Mouse (Mus musculus) adrenal gland, adult 8-10 months (tissue): ENCODE data around the gene Rufy3. TPM values are rescaled to one million over a fixed set of nuclear protein-coding genes. Genes with fewer than 3 reads are reported as not detected.
A peak's percentile ranks its signal among the peaks of the same experiment; 100 is the strongest.

Experiments
- DNase-seq: peaks from one replicate; pipeline ENCODE4 v3.0.0; 2022
- total RNA-seq, 4 experiments: library from RNA; stranded (reverse); gene quantifications; 2 replicates each; pipeline ENCODE4 v1.2.4; 2022

The Rufy3 gene
- total RNA-seq, 4 experiments from 2014 or later = 31.8 to 45.7 (median 40.1) TPM

GRCm38 (mm10) chr5:88629987-88630386 is 65.1 kb downstream of the Rufy3 start:
- no peak for DNase-seq

DNA sequence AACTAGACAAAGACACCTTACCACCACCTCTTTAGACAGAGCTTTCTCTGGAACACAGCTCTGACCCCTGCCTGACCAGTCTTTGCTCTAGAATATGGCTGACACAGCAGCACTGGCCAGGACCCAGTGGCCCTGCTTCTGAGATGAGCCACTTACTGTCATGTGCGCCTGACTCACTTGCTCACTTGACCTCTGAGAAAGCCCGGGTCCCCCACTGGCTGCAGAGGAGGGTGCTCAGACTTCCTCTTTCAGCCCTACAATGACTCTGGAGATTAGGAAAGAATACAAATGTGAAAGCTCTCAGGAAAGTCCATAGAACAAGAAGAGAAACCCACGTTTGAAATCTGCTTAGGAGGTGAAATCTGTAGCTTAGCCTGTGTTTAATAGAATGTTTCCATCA is 66.0 kb downstream of the Rufy3 start:
- peak; percentile 68 for DNase-seq

DNA sequence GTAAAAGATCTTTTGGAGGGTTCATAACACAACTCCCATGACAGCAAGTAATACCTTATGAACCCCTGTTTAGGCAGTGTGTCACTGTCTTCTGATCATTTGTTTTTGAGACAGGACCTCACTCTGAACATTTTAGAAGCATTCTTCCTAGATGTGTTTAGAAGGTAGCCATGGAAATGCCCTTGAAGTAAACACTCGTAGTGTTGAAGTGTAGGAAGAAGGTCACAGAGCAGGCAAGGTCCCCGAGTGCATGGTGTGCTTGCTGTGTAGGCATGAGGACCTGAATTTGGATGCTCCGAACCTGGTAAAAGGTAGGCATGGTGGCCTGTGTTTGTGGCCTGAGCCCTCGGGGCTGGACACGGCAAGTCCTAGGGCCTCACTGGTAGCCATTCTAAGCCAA is 66.7 kb downstream of the Rufy3 start:
- no peak for DNase-seq

- no peak for DNase-seq
These were observed 67.6 kb downstream of the Rufy3 start for GRCm38 (mm10) chr5:88632463-88632862.

- DNase-seq = no peak
These were observed 69.2 kb downstream of the Rufy3 start for GRCm38 (mm10) chr5:88634076-88634475.

DNA sequence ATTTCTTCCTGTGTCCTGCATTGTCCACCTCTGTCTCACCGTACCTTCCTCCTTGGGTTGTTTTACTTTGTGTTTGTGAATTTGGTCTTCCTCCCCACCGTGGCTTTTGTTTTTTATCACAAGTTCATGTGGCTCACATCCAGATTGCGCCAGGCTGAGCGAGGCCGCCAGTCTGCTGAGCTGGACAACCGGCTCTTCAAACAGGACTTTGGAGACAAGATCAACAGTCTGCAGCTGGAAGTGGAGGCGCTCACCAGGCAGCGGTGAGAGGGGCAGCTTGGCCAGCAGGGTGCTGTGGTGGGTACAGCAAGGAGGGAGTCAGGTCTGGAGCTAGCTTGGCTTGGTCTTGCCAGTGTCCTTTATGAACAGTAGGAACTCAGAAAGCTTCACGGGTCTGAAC is 77.9 kb downstream of the Rufy3 start:
- DNase-seq = no peak

- DNase-seq = peak; percentile 84
These were observed 78.7 kb downstream of the Rufy3 start for GRCm38 (mm10) chr5:88643491-88643890.

GRCm38 (mm10) chr5:88644901-88645300 is 80.1 kb downstream of the Rufy3 start:
- no peak for DNase-seq

DNA sequence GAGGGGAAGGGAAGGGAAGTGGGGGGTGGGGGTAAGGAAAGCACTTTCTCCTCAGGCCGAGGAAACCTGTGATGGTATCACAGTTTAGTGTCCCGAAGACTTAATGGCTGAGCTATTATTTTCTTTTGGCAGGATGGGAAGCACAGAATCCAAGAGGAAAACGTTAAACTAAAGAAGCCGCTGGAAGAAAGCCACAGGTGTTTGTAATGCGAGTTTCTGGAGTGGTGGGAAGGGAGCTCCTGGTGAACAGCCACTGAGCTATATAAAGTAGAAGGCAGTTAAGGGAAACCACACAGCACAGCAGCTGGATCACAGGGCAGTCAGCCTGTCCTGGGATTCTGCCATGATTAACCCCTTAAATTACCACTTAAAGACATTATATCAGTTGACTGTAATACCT is 80.6 kb downstream of the Rufy3 start:
- DNase-seq = no peak

DNA sequence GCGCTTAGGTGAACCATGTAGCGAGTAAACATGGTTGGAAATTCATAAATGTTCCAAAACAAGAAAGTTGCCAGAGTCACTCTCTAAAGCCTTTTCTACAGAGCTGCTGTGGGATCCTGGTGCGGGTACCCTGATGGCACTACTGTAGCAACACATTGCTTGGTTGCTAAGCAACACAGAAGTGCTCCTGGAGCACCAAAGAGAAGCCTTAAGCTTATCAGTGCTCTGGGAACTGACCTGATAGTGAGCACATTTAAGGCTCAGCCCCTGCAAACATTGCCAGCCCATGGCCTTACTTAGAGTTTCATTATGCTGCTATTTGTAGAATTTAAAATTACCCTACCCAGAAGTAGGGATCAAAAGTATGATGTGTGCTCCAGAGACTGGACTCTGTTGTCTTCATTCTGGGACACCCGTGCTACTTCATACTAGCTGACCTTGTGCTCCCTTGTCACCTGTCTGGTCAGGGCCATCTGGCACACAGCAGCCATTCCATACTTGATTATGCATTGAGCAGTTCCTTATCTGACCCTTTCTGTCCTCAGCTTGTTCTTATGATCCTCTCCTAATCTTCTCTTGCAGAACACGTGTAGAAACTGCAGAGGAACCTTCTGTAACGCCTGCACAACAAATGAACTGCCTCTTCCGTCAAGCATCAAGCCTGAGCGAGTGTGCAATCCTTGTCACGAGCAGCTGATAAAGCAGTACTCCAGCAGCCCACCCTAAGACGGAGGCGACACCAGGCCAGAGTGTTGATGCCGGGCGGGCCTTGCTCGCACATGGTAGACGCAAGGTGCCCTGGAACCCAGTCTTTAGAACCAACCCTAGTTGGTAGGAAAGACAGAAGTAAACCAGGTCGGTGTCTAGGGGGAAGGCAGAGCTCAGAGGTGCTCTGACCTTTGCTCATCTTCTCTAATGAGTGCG is 84.7 kb downstream of the Rufy3 start:
- no peak for DNase-seq

DNA sequence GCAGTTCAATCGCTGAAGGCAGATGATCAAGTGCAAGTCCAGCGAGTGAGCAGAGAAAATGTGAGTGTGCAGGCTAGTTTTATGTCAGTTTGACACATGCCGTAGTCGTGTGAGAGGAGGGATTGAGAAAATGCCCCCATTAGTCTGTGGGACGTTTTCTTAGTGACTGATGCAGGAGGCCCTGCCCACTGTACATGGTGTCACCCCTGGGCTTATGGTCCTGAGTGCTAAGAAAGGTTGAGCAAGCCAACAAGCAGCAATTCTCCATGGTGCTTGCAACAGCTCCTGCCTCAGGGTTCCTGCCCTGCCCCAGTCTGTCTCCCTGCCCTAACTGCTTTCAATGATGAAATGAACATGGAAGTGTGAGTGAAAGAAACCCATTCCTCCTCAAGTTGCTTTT is 87.7 kb downstream of the Rufy3 start:
- DNase-seq = no peak

DNA sequence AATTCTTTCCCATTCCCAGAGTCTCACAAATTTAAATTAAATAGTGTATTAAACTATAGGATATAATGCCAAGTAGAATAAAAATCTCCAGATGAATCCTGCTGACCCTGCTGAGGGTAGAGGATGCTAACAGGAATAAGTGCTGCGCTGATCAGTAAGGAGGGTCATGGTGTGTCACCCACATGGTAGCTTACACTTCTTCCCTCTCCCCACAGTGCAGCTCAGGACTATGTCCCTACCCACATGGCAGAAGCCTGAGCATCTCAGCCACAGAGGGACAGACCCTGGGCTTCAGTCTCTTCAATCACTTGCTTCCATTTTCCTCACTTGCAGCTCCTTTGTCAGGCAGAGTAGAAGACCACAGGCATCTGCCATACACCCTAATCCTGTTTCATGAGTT is 93.0 kb downstream of the Rufy3 start:
- DNase-seq = no peak

DNA sequence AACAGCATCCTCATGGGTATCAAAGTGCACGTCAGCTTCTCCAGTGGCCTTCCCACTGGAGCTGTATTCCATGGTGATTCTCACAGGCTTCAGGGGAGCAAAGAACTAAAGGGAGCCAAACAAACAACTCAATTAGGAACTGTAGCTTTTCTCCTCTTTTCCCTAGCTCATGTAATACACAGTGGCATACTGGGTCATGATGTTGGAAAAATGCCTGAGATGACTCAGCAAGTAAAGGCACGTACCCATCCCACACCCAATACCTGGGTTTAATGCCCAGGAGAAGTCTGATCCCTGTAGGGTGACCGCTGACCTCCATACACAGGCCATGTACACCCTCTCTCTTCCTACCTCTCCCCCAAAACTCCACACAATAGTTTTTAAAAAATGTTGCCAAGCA is 98.3 kb downstream of the Rufy3 start:
- DNase-seq = no peak

DNA sequence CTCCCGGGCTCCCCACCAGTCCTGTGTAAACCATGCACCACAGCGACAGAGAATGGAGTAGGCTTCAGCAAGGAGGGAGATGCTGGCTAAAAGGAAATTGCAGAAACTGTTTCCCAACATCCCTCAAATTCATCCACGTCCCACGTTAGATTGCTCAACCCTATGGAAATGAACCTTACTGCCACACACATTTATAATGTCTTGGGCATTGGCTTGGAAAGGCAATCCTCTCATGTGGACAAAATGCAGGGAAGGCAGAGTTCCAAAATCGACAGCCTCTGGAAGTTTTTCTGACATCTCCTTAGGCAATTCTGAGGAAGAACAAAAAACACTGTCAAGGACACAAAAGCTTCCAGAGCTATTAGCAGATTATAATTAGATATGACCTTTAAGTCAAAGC is 99.0 kb downstream of the Rufy3 start:
- no peak for DNase-seq

GRCm38 (mm10) chr5:88674703-88675442 is 110.0 kb downstream of the Rufy3 start:
- DNase-seq = peak; percentile 39

DNA sequence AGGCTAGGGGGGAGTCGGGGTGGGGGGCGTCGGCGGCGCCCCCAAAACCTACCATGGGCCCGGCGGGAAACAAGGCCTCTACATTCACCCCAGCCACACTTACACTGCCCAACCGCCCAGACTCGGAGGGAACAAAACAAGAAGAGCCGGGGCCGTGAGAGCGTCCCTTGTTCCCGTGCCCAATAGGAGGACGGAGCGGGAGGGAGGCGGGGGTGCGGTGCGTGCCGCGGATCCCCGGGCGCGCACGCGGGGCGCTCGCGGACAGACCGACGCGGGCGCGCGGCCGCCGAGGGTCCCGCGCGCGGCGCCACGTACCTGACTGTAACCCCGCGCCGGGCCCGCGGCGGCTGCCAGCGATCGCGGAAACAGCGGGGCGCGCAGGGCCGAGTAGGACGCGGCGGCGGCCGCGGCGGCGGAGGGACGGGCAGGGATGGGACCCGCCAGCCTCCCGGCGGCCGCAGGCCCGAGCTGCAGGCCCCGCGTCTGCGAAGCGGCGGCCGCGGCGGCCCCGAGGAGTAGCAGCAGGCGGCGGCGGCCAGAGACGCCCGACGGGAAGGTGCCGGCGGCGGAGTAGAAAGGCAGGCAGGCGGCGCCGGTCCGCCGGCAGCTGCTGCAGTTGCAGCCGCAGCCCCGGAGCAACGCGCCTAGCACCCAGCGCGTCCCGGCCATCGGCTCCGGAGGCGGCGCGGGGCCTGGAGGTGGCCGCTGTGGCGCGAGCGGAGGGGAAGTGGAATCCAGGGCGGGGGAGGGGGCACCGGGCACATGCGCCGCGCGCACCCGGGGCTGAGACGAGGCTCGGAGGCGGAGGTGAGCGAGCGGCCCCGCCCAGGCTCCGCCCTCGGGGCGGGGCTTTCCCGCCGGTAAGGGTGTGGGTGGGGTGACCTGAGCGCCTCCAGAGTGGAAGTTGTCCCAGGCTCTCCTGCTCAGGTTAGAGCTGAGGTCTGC is 110.9 kb downstream of the Rufy3 start, which contains the start of gene Grsf1:
TSS of gene Grsf1 (minus strand) at position 729 of the 945 bp plus-strand sequence.
- DNase-seq = peak; percentile 88

- DNase-seq = no peak
These were observed 114.1 kb downstream of the Rufy3 start for GRCm38 (mm10) chr5:88678929-88679328.

DNA sequence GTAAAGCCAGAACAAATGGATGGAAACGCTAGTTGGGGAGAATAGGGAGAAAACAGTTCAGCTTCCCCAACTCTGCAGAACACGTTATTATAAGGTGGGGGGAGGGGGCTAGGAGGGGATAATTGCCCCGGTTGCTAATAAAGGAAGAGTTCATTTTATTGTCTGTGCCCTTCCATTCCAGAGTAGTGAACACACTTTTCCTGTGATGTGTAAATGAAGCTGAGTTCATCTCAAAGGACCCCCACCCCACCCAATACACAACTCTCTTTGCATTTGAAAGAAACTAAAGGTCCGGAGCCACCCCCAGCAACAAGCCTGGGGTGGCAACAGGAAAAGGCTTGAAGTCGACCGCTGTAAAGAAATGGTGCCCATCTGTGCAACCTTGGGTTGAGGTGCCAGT is 114.5 kb downstream of the Rufy3 start:
- no peak for DNase-seq

DNA sequence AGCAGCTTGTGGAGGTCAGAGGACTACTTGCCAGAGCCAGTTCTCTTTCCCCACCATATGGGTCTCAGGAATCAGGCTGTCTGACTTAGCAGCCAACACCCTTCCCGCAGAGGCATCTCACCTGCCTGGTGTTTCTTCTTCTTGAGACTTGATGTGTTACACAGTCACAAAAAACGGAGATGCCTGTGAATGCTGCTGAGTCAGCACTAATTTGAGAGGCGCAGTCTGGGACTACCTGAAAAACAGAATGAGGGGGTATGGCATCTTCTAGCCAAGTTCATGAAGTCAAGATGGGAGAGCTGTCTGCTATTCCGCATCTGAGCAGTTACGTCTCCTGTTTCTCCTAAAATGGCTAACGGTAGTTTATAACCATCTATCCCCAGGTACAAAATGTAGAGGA is 115.7 kb downstream of the Rufy3 start:
- no peak for DNase-seq

GRCm38 (mm10) chr5:88683706-88684105 is 118.9 kb downstream of the Rufy3 start:
- DNase-seq = no peak

DNA sequence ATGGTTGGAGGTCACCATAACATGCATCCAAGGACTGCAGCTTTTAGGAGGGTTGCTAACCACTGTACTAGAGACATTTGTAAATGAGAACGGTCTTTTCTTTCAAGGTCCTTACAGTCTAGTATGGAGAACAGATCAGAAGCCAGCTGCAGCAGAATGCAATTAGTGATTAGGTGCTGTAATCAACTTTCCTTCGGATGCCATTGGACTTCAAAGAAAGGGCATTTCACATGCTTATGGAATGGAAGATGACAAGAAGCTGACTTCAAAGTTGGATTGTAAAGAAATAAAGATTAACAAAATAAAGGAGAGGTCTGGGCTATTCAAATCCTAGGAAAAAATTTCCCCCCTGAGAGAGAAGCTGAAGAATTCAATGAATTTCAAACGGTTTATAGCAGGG is 119.4 kb downstream of the Rufy3 start:
- DNase-seq = no peak

GRCm38 (mm10) chr5:88685306-88685705 is 120.5 kb downstream of the Rufy3 start:
- no peak for DNase-seq
